Mouse (Mus musculus) small intestine, adult 2 months (tissue): ENCODE data around the gene Tfb2m.

Experiments
- CTCF ChIP-seq: fragments of 200-500 bp; IDR thresholded peaks from 2 replicates; pipeline ENCODE4 v1.5.1; 2012; ENCODE audit warnings: low read depth, mild to moderate bottlenecking, control low read depth, inconsistent platforms, low read length, moderate library complexity, mixed read lengths; ENCODE audit not compliant: insufficient replicate concordance, insufficient read length; ENCODE audit errors: extremely low read depth
- POLR2A ChIP-seq: fragments of 200-500 bp; IDR thresholded peaks from 2 replicates; pipeline ENCODE4 v1.6.1; 2012; ENCODE audit warnings: low read depth, mild to moderate bottlenecking, control low read depth, inconsistent platforms, low read length, moderate library complexity

DNA sequence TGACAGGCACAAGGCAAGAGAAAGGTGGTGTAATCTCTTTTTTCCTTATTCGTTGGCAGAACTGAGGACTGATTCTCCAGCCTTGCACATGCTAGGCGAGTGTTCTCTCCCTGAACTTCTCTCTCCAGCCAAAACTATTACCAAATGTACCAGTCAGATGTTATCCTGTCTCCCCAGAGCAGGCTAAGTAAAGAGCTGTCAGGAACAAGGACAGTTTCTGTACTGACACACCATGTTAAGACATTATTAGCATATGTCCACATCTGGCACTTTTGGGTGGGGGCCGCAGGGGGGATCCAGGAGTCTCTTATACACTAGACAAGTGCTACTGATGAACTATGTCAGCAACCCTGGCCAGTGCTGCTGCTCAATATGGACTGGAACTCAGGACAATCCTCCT lies 10.9 kb upstream of the Tfb2m start:
- TF ChIP-seq CTCF = no peak
- no peak for TF ChIP-seq POLR2A
